Mouse (Mus musculus): ENCODE measurements around the gene H6pd. TPM values are rescaled to one million over a fixed set of nuclear protein-coding genes. Genes with fewer than 3 reads are reported as not detected.
"Not testable (repeated sequence)": the region's sequence is repeated elsewhere in the genome, so short reads cannot be mapped to it uniquely, and the experiment has no call there.

H6pd gene
- polyA plus RNA-seq, 1 experiment from 2014 or later, result 16.9 TPM

DNA sequence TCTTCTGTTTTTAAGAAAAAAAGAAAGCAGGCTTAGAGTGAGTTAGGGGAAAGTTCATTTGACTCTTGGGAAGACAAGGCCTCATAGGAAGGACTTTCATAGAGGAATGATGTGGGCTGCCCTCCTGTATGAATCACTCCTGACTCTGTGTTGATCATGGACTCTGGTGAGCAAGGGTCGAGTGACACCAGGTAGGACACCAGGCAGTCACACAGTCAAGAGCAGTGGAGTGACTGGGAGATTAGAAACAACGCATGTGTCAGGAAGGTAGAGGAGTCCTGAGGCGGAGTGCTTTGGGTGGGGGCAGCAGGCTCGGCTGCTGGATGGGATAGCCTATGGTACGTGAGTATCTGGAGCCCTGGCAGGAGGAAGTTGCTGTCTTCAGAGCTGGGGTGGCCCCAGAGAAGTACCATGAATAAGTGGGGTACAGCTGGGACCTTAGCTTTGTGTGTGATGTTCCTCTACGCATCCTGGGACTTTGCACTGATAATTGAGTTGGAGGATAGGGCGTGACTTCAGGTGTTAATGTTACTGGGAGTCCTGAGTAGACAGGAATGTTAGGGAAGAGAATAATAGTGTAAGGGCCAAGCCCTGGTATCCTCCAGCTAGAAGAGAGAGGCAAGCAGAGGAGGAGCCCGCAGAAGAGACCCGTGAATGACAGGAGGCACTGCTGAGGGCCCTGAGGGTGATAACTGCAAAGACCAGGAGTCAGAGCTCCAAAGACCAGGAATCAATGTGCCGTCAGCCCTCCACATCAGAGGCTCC lies 32.7 kb upstream of the H6pd start:
- Histone ChIP-seq H3K27ac (replicated peaks) (no peak overlapping the region), H3K4me1 (replicated peaks) (no peaks in the 10 kb centered on the region; the same call in 1 of the 2 replicates), H3K4me2 (no peak overlapping the region), H3K4me3 (replicated peaks) (no peak overlapping the region), H3K27me3 (peaks cover 15% of the 10 kb centered on the region), H3K36me3 (replicated peaks) (no peaks in the 10 kb centered on the region), H3K9ac (no peak overlapping the region), H3K9me3 (replicated peaks) (no peaks in the 10 kb centered on the region)
- WGBS (ENCODE audit: insufficient replicate concordance), result 55% methylated on average over 10 of the region's 10 CpGs
- ATAC-seq (ENCODE audit: insufficient read depth), result no peak

DNA sequence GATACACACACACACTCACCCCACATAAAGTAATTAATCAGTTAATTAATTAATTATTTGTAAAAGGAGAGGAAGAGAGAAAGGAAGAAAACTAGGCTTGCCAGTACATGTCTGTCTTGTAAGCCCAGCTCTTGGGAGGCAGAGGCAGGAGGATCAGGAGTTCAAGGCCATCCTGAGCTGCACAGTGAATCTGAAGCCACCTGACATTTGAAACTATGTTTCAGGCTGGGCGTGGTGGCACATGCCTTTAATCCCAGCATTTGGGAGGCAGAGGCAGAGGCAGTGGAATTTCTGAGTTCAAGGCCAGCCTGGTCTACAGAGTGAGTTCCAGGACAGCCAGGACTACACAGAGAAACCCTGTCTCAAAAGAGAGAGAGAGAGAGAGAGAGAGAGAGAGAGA lies 32.0 kb upstream of the H6pd start:
- H3K9me3 ChIP-seq (replicated peaks); H3K4me2 ChIP-seq: not testable (repeated sequence)
- WGBS (ENCODE audit: insufficient replicate concordance), result 38% methylated on average over 1 of the region's 1 CpGs

DNA sequence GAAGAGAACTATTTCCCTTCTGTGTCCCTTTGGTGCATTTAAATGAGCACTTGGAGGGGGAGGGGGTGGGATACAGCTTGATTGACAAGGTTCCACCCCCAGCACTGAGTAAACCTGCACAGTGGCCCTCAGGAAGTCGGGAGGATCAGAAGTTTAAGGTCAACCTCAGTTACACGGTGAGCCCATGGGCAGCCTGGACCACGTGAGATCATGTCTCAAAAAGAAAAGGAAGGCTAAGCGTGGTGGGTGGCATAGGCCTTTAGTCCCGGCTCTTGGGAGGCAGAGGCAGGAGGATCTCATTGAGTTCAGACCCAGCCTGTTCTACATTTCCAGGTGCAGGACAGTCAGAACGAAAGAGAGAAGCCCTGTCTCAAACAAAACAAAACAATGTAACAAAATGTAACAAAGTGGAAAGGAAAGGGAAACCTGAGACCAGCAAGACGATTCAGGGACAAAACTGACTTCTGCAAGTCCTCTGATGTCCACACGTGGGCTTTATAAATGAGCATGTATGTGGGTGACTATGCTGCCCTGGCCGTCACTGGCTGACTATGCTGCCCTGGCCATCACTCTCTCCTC lies 31.3 kb upstream of the H6pd start:
- Histone ChIP-seq H3K9me3 (replicated peaks) (no peaks in the 10 kb centered on the region), H3K27ac (replicated peaks) (no peak overlapping the region), H3K4me3 (replicated peaks) (no peak overlapping the region), H3K4me1 (replicated peaks) (no peaks in the 10 kb centered on the region; the same call in 1 of the 2 replicates), H3K4me2 (no peak overlapping the region), H3K9ac (no peak overlapping the region), H3K36me3 (replicated peaks) (no peaks in the 10 kb centered on the region), H3K27me3 (peaks cover 11% of the 10 kb centered on the region)
- ATAC-seq (ENCODE audit: insufficient read depth), result no peak
- WGBS (ENCODE audit: insufficient replicate concordance), result 43% methylated on average over 9 of the region's 9 CpGs

More for the DNA sequence above, 32.0 kb upstream of the H6pd start:
- not testable (repeated sequence) for ATAC-seq (ENCODE audit: insufficient read depth); H3K9ac ChIP-seq; H3K4me3 ChIP-seq (replicated peaks); H3K4me1 ChIP-seq (replicated peaks); H3K36me3 ChIP-seq (replicated peaks); H3K27ac ChIP-seq (replicated peaks)
- peaks cover 12% of the 10 kb centered on the region for H3K27me3 ChIP-seq

DNA sequence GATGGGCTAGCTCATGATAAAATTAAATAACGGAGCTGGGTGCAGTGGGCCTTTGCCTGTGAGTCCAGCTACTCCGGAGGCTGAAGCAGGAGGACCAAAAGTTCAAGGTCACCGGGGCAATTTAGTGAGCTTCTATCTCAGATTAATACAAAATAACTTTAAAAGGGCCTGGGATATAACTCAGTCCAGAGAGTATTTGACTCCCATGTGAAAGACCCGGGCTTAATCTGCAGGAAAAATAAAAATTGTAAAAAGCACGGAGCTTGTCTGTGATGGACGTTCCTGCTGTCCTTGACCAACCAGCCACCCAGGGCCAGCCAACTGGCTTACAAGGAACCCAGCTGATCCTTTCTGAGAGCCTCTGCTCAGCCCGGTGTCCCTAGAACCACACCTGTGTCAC lies 29.7 kb upstream of the H6pd start:
- no peak overlapping the region for H3K4me2 ChIP-seq
- H3K36me3 ChIP-seq (replicated peaks), result no peaks in the 10 kb centered on the region
- no peaks in the 10 kb centered on the region; the same call in 1 of the 2 replicates for H3K4me1 ChIP-seq (replicated peaks)
- H3K4me3 ChIP-seq (replicated peaks), result no peak overlapping the region
- H3K27me3 ChIP-seq, result peaks cover 24% of the 10 kb centered on the region
- no peak overlapping the region for H3K9ac ChIP-seq
- no peak overlapping the region for H3K27ac ChIP-seq (replicated peaks)
- no peaks in the 10 kb centered on the region for H3K9me3 ChIP-seq (replicated peaks)
- WGBS (ENCODE audit: insufficient replicate concordance), result 58% methylated on average over 7 of the region's 7 CpGs
- ATAC-seq (ENCODE audit: insufficient read depth), result no peak

DNA sequence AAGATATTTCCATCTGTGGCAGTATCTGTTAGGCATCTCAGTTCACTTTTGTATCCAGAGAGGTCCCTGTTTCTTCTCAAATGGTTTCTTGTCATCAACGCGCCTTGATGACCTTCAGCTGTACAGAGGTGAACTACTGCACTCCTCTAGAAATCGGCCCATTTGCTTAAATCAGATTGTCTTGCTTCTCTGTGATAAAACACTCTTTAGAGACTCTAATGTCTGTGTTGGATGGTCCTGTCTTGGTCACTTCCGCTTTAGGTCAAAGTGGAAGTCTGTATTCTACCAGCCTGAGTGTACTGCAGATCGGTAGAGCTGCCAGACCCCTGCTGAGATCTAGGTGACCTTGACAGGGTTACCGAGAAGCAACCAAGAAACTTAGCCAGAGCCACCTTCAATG lies 27.3 kb upstream of the H6pd start:
- Histone ChIP-seq H3K27me3 (peaks cover 48% of the 10 kb centered on the region), H3K9ac (no peak overlapping the region), H3K9me3 (replicated peaks) (no peaks in the 10 kb centered on the region), H3K4me1 (replicated peaks) (peaks cover 3% of the 10 kb centered on the region; the same call in 1 of the 2 replicates), H3K36me3 (replicated peaks) (no peaks in the 10 kb centered on the region), H3K27ac (replicated peaks) (no peak overlapping the region), H3K4me2 (no peak overlapping the region), H3K4me3 (replicated peaks) (no peak overlapping the region)
- 63% methylated on average over 6 of the region's 6 CpGs for WGBS (ENCODE audit: insufficient replicate concordance)
- ATAC-seq (ENCODE audit: insufficient read depth), result no peak

DNA sequence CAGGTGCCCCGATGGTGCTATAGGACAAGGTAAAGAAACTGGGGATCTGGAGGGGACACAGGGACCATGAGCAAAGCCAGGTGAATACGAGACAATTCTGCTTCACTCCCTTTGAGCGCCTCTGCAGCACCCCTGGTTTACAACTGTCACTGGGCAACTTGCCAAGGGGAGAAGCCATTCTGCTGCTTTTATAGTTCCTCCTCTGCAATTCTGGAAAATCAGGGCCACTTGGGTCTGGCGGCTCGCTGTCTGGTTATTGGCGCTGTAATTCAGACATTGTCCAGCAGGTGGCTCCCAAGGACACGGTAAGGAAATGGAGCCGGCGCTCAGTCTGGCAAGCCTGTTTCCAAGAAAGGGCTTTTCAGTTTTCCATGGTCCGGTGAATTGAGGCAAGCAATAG lies 26.5 kb upstream of the H6pd start:
- H3K4me2 ChIP-seq, result no peak overlapping the region
- ATAC-seq (ENCODE audit: insufficient read depth), result no peak

DNA sequence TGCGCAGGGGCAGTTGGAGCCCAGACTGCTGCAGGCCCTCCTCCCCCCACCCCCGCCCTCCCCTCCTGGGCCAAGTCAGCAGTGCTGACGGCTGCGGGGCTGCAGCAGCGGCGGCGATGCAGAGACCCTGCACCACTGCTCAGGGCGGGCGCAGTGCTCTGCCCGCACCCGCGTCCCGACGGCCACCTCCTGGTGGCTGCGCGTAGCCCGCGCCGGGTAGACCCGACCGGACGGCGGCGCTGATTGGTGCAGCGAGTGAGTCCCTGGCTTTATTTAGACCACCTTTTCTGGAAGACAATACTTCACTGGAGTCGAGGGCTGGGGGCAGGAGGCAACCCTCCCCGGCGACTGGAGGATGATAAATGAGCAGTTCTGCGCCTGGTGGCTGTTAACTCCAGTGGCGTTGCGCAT lies 24.4 kb upstream of the H6pd start:
- peaks cover 76% of the 10 kb centered on the region for H3K27me3 ChIP-seq

More for the DNA sequence above, 26.5 kb upstream of the H6pd start:
- Histone ChIP-seq H3K9me3 (replicated peaks) (no peaks in the 10 kb centered on the region), H3K27ac (replicated peaks) (no peak overlapping the region), H3K9ac (no peak overlapping the region), H3K4me1 (replicated peaks) (peaks cover 10% of the 10 kb centered on the region), H3K4me3 (replicated peaks) (no peak overlapping the region), H3K36me3 (replicated peaks) (no peaks in the 10 kb centered on the region), H3K27me3 (peaks cover 56% of the 10 kb centered on the region)
- 10% methylated on average over 10 of the region's 10 CpGs for WGBS (ENCODE audit: insufficient replicate concordance)

DNA sequence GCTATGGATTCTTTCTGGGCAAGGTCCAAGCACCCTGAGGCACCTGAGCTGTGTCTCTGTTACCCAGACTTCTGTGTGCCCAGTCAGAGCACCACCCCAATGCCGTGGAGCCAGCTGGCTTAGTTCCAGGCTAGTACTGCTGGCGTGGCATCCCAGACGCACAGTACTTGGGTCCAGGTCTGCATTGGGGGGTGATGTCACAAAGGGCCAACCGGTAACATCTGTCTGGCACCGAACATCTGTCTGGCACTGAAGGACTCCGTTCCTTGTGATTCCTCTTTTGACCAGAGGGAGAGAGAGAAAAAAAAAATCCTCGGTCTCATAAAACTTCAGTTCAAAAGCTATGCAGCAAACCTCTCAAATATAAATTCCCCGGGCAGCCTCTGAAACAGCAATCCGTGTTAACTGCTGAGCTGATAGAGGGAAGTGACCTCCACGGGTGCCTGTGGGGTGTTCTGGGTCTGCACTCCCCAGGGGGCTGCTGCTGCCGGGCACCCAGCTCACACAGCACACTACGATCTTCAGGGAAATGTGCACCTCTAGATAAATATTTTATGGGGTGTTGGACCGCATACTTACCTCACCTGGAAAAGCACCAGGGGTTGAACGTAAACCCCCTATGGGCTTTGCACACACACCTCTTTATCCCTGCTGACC lies 22.5 kb upstream of the H6pd start:
- no peak overlapping the region; the same call in 1 of the 2 replicates for H3K4me3 ChIP-seq (replicated peaks)
- no peak overlapping the region for H3K9ac ChIP-seq
- H3K9me3 ChIP-seq (replicated peaks), result no peaks in the 10 kb centered on the region
- WGBS (ENCODE audit: insufficient replicate concordance), result 24% methylated on average over 14 of the region's 14 CpGs
- peaks cover 88% of the 10 kb centered on the region for H3K27me3 ChIP-seq
- ATAC-seq (ENCODE audit: insufficient read depth), result no peak
- peaks cover 12% of the 10 kb centered on the region for H3K4me1 ChIP-seq (replicated peaks)
- H3K36me3 ChIP-seq (replicated peaks), result no peaks in the 10 kb centered on the region
- no peak overlapping the region for H3K27ac ChIP-seq (replicated peaks)
- H3K4me2 ChIP-seq, result peak overlapping the region; percentile 66

More for the DNA sequence above, 24.4 kb upstream of the H6pd start:
- H3K9ac ChIP-seq, result no peak overlapping the region
- H3K4me2 ChIP-seq, result no peak overlapping the region
- peaks cover 12% of the 10 kb centered on the region for H3K4me1 ChIP-seq (replicated peaks)
- H3K27ac ChIP-seq (replicated peaks), result no peak overlapping the region
- WGBS (ENCODE audit: insufficient replicate concordance), result 4% methylated on average over 31 of the region's 31 CpGs
- no peaks in the 10 kb centered on the region for H3K9me3 ChIP-seq (replicated peaks)
- no peaks in the 10 kb centered on the region for H3K36me3 ChIP-seq (replicated peaks)
- no peak for ATAC-seq (ENCODE audit: insufficient read depth)
- H3K4me3 ChIP-seq (replicated peaks), result no peak overlapping the region

DNA sequence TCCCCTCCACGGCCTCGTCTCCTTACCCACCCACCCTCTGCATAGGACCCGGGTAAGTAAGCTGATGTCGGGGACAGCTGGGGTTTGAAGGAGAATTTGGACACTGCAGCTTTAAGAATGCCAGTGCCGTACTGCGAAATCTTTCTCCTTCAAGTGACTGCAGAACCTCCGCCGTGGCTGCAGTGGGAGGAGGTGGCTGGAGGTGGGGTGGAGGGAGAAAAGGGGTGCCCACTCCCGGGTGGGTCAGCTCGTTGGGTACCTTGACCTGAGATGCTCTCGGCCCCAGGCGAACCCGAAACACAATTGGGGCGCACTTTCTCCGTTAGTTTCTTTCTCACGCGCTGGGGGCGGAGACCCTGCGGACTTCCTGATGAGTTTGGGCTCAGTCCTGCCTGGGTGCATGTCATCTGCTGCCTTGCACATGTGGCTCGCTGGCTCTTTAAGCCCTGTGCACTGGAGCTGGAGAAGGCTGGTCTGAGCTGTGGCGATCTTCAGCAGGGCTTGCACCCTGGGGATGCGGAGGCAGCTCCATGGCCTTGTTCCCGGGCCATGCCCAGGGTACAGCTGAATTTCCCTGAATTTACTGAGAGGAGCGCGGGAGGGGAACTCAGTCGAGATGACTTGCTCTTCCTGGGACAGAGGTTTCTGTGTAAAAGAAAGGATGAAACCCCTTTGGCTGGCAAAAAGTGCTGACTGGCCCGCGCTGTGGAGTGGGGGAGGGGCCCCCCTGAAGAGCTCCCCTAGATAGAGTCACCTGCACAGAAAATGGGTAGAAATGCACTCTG lies 21.8 kb upstream of the H6pd start:
- Histone ChIP-seq H3K4me1 (replicated peaks) (peaks cover 12% of the 10 kb centered on the region), H3K9me3 (replicated peaks) (no peaks in the 10 kb centered on the region), H3K4me2 (peak overlapping the region; percentile 66), H3K36me3 (replicated peaks) (no peaks in the 10 kb centered on the region), H3K9ac (no peak overlapping the region), H3K27ac (replicated peaks) (no peak overlapping the region), H3K27me3 (peaks cover 83% of the 10 kb centered on the region), H3K4me3 (replicated peaks) (peak overlapping the region; percentile 46)
- under 1% methylated on average over 28 of the region's 28 CpGs for WGBS (ENCODE audit: insufficient replicate concordance)
- ATAC-seq (ENCODE audit: insufficient read depth), result no peak

DNA sequence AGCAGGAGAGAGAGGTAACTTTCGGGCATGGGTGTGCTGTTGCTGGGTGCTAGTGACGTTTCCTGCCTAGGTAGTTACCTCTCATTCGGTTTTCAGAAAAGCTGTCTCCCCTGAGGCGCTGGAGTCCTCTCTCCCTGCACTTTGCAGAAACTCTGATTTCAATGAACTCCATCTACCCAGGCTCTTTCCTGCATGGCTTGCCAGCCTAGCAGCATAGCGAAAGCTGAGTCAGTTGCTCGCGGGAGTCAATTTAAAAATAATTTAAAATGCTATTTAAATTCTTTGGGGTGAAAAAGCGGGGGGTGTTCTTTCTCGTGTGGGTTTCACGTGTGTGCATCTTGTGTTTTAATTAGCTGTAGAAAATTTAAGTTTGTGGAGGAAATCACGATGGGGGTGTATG lies 21.1 kb upstream of the H6pd start:
- Histone ChIP-seq H3K9me3 (replicated peaks) (no peaks in the 10 kb centered on the region), H3K9ac (no peak overlapping the region), H3K27ac (replicated peaks) (no peak overlapping the region), H3K4me1 (replicated peaks) (peaks cover 12% of the 10 kb centered on the region), H3K36me3 (replicated peaks) (no peaks in the 10 kb centered on the region), H3K4me2 (peak overlapping the region; percentile 66), H3K27me3 (peaks cover 78% of the 10 kb centered on the region), H3K4me3 (replicated peaks) (peak overlapping the region; percentile 46; the same call in 1 of the 2 replicates)
- WGBS (ENCODE audit: insufficient replicate concordance), result 2% methylated on average over 11 of the region's 11 CpGs
- no peak for ATAC-seq (ENCODE audit: insufficient read depth)

DNA sequence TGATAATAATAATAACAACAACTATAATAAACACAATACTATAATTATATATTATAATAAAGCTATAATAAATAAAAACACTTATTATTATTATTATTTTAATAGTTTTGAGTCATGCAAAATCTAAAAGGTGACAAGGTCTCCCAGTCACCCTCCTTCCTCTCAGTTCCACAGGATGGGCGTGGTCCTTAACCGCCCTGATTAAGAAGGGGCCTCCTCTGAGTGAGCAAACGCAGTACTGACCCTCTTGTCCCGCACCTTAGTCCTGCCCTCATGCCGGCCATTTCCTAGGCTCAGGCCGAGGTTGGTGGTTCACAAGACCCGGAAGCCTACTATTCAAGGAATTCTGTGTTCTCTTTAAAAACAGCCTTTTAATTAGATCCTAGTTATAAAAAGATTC lies 14.7 kb upstream of the H6pd start:
- no peak overlapping the region for H3K27ac ChIP-seq (replicated peaks)
- H3K4me1 ChIP-seq (replicated peaks), result peaks cover 4% of the 10 kb centered on the region; the same call in 1 of the 2 replicates
- H3K4me2 ChIP-seq, result no peak overlapping the region
- WGBS (ENCODE audit: insufficient replicate concordance), result 33% methylated on average over 7 of the region's 7 CpGs
- H3K4me3 ChIP-seq (replicated peaks), result no peak overlapping the region
- H3K9me3 ChIP-seq (replicated peaks), result no peaks in the 10 kb centered on the region
- H3K36me3 ChIP-seq (replicated peaks), result no peaks in the 10 kb centered on the region
- no peak for ATAC-seq (ENCODE audit: insufficient read depth)
- H3K27me3 ChIP-seq, result peaks cover 14% of the 10 kb centered on the region
- no peak overlapping the region for H3K9ac ChIP-seq

All from liver, embryonic 15.5 days (tissue).